Mouse (Mus musculus): ENCODE data around the gene Abhd6.
A peak's percentile ranks its signal among the peaks of the same experiment; 100 is the strongest.
"Not testable (repeated sequence)": the region's sequence is repeated elsewhere in the genome, so short reads cannot be mapped to it uniquely, and the experiment has no call there.

Gene Abhd6

DNA sequence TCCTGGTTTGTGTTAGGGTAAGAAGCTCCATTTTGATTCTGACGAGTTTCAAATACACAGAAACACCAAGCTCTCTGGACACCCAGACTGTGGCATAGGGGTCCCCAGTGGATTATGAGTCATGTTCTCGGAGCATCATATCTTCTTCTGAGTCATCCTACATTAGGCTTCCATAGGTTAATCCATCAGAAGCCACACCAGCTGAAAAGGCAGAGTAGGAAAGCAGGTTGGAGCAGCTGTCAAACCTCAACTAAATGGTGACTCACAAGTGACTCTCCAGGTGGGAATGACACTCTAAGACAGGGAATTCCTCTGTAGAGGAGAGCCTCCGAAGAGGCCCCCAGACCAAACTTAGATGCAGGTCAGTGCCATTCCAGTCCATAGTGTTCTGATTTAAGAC lies 3.7 kb upstream of the Abhd6 start:
- no peak for DNase-seq (ENCODE audit: low spot score)

DNA sequence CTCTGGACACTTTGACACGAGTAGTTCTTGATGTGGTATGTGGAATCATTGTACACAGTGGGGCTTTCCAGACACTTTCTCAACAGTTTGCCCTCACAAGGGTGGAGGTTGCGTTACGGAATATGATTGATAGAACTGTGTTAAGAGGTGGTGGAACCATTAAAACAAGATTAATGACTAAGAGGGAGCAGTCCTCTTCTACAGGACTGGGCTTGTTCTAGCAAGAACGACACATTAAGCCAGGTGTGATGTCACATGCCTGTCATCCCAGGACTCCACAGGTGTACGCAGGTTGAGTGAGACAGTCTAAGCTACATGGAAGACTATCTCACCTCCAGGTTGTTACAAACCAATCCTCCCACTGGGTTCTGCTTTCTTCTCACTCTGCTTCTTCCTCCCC lies 3.3 kb upstream of the Abhd6 start:
- DNase-seq (ENCODE audit: low spot score) = no peak

DNA sequence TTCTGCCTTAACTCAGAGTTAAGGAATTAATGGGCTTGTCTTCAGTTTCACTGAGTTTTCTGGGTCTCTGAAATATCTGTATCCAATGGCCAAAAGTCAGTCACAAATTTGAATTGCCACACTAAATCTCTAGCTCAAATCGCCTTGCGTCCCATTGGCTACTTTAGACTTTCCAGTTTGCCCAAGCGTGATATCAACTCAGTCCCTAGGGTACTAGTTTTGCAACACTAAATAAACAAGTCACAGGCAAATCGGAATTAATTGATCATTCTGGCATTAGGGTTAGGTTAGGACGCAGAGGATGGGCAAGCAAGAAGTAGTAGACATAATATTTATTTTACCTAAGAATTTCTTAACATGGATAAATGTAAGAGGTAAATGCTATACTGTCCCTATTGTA lies 2.5 kb upstream of the Abhd6 start:
- DNase-seq (ENCODE audit: low spot score) = no peak

DNA sequence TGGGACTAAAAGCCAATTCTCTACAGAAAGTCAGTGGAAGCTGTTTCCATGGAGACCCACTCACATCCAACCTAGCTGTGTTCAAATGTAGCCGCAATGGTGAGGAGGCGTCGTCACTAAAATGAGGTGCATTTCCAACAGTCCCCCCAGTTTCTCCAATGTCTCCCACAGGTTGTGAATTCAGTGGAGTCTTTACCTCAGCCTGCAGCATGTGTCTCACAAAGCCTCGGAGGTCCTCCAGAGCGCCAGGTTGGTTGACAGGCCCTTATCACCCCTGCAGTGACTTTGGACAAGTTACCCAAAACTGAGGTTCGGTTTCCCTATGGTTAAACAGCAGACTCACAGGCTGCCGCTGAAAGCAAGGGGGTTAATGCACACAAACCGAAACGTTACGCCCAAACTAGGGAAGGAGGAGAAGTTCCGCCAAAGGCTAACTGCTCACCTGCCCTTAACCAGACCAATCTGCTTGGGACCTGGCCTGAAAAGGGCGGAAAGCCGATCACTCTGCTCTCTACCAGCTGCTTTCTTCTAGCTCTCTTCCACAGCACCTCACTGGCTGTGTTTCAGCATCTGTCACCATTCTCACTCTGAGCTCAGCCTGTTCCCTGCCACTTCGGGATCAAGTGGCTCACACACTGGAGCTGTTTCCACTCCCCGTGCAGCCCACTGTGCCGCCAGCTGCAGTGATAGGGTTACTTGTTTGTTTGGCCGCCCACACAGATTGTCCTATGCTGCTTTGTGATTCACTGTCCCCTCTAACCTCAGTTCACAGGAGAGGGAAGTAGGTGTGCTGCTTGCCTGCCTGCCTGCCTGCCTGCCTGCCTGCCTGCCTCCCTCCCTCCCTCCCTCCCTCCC lies 1.6 kb upstream of the Abhd6 start:
- no peak for DNase-seq (ENCODE audit: low spot score)

DNA sequence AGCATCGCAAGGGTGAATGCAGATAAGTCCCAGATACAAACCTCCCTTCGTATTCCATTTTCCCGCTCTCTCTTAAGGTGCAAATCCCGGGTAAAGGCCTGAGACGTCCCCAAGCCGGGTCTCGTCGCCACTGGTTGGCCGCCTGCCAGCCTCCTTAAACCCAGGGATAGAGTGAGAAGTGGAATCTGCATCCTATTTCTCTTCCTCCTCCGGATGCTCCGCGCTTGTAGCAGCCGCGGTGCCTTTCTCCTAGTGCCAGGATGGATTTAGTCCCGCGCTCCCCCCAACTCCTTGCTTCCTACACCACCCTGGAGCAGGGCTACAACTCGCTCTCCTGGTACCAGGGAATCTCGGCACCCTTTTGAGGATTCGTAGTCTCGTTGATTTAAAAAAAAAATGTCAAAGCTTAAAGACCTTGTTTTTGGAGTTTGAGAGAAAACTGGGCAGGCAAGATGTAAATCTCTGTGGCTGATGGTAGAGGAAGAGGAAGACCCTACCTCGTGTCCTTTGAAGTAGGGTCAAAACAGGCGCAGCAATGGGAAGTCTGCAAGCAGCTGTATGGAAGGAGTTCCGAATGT lies 480 bp downstream of the Abhd6 start:
- peak; percentile 58 for DNase-seq (ENCODE audit: low spot score)

DNA sequence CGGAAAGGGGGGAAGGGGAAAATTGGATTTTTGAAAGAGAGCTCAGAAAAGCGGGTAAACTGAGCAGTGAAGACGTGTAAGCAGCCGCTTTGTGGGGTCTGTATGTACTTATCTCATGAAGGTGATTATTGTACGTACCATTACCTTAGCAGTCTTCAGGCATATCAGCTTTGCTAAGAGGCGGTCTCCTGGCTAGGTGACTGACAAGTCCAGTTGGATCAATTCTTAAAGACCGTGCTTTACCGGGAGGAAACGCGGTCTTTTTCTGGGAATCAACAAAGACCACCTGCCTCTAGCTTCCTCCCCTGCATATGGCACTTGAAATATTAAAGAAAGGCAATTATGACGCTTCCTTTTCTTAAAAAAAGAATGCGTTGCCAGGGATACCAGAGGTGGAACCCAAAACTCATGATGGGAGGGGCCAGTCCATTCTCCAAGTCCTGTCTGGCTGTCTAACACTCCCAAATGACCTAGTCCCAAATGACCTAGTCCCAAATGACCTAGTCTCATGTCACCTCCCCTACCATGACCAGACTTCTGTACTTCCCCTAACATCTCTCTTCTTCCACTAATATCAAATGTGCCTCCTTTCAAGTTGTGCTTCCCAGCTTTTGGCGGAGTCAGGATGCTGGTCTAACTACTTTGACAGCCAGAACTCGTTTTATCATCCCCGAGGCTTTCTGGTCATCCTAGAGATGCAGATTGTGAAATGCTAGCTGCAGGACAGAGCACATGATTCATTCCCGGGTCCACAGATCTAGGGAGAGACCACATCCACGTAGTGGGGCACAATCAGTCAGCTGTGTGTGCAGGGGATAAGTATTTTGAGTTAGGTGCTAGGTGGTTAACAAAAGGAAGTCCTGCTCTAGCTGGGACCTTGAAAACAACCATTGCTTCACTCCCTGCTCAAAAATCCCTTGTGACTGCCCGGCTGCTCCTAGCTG lies 1.3 kb downstream of the Abhd6 start:
- DNase-seq (ENCODE audit: low spot score) = no peak

DNA sequence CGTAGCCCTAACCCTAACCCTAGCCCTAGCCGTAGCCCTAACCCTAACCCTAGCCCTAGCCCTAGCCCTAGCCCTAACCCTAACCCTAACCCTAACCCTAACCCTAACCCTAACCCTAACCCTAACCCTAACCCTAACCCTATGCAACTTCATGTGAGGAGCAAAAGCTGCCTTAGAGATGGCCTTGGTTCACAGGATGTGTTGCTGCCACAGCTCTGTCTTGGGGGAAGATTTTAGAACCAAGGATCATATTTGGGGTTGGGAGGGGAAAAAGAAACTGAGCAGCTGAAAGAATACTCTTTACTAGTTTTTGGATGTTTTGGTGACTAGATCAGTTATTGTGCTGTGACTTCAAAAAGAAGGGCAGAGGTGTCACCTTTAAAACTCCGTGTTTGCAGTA lies 3.4 kb downstream of the Abhd6 start:
- DNase-seq (ENCODE audit: low spot score) = not testable (repeated sequence)

DNA sequence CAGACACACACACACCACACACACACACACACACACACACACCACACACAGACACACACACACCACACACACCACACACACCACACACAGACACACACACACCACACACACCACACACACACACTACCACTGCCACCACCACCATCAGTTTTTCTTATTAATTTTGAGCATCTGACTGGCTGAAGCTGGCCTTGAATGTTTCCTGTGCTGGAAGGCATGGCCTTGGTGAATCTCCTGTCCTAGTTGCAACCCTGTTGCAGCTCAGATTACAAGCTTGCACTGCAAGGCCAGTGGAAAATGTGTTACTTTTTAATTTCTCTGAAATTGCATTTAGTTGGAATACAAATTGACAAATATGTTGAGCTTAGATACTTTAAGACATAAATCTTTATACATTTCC lies 4.4 kb downstream of the Abhd6 start:
- no peak for DNase-seq (ENCODE audit: low spot score)

DNA sequence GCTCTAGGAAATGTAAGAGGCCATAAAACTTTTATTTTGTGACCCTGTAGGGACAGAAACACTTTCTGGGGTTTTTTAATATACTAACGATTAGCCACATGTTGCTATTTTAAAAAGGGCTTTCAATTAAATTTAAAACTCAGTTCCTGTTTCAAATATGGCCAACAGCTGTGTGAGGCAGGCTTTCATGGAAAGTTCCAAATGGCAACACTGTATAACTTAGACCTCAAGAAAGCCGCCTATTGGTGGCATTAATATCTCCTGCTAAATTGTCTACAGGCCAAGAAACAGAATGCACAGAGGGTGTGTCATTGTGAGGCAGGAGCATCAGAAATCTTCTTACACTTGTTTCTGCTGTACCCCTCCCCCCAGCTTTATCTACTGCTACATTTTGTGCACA lies 4.8 kb downstream of the Abhd6 start:
- no peak for DNase-seq (ENCODE audit: low spot score)

DNA sequence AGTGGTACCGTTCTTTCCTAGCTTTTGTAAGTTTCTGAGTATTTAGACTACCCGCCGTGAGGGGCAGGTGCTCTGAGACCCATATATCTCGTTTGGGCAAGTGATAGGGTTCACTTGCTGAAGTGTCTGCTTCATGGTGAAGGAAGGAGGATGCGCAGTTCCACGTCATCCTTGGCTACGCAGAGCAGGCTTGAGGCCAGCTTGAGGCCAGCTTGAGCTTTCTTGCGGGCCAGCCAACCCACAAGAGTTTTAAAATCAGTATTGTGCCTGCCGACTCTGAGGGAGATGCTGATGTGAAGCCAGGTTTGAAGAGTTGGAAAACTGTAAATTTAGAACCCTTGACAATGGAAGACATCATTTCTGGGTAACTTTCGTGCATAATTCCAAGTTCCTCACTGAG lies 5.2 kb downstream of the Abhd6 start:
- no peak for DNase-seq (ENCODE audit: low spot score)

DNA sequence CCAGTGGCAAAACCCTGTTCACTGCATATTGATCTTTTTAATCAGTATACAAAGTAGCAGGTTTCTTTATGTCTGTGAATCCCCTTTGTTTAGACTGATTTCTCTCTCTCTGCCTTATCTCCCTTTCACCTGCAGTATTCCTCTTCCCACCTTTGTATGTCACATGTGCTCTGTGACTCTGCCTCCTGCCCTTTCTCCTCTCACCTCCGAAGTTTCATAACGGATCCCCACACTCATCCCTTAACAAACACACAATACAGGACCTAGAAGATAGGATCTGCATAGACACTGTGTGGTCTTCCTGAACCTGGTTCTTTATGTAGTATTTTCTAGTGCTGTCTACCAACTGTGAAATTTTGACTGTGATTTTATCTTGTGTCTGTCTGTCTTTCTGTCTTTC lies 8.6 kb downstream of the Abhd6 start:
- DNase-seq (ENCODE audit: low spot score) = no peak

DNA sequence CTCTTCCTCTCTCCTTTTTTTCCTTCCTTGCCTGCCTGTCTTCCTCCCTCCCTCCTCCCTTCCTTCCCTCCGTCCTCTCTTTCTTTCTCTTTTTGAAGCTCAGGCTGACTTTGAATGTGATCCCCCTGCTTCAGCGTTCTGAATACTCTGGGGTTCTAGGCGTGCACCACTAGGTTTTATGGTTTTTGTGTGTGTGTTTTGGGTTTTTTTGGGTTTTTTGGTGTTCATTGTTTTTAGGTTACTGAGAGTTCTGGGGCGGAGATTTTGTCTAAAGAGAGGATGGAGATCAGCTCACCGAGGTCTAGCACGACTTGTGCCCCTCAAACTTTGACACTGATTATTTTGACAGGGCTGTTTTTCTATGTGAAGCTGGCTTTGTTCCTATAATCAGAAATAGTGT lies 9.2 kb downstream of the Abhd6 start:
- DNase-seq (ENCODE audit: low spot score) = no peak

DNA sequence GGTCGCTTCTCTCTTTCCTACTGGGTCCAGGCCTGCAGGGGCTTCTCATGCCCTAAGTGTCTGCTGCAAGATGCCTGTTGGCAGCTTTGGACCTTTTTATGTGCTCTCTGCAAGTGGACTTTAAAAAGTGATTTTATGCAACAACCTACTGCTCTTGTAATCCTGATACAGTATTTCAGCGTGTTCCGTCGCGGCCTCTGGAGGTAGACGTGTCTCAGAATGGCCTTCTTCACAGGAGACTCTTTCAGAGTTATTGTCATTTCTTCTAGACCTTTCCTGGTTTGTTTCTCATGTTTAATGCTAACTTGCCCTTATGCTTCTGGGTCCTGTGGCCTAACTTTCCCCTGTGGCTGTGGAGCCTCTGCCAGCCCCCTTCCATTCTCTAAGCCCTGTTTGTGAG lies 13.1 kb downstream of the Abhd6 start:
- DNase-seq (ENCODE audit: low spot score) = no peak

DNA sequence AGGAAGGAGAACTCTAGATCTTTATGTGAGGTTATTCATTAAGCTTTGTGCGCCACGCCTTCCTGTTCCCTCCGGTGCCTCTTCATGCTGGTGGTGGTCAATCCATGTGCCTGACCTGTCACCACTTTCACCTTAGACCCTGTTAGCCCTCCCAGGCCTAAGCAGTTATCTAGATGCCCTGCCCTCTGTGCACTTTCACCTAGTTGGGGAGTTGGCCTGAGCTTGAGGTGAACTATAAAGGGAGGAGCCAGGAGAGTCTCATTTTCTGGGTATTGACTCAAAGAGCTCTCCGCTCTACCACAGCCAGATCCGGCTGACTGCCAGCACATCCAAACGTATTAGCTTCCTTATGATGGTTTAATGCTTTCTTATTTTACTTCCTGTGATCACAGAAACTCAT lies 13.6 kb downstream of the Abhd6 start:
- no peak for DNase-seq (ENCODE audit: low spot score)

DNA sequence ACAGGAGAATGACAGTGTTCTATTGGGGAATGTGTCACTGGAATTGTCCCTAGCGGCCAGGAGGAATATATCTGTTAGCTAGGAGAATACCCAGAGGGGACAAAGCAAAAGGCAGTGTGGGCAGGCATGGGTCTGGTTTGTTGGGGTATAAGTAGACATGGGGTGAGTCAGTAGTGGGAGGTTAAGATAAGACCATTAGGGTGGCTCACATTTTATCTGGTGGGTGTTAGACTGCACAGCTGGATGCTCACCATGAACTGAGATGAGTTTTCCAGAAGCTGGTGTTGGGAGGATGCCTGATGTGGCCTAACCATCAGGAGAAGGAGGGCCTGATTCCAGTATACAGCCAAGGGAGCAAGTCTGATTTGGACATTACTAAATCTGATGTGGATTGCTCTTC lies 14.2 kb downstream of the Abhd6 start:
- DNase-seq (ENCODE audit: low spot score) = no peak

DNA sequence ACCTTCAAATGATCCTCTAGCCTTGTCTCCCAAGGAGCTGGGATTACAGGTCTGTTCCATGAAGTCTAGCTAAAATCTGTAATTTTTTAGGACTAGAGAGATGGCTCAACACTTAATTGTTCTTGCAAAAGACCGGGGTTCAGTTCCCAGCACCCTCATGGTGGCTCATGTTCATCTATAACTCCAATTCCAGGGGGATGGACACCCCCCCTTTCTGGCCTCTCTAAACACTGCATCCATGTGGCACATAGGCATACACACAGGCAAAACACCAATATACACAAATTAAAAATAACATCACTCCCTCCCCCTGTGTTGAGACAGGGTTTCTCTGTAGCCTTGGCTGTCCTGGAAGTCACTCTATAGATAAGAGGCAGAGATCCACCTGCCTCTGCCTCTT lies 17.3 kb downstream of the Abhd6 start:
- no peak for DNase-seq (ENCODE audit: low spot score)

DNA sequence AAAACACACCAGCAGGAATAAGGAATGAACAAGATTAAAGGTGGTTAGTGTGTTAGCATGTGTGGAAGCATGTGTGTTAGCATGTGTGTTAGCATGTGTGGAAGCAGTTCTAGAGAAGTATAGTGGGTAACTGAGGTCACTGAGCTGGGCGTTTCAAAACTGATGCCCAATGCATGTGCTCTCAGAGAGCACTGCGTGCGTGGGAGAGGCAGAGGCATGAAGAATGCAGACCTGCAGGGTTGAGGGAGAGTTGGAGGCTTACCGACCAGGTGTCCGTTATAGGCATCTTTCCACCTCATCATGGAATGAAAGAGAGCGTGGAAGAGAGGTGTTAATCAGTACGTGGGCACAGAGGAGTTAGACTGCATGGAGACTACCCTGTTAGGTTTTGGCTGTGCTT lies 17.8 kb downstream of the Abhd6 start:
- no peak for DNase-seq (ENCODE audit: low spot score)

DNA sequence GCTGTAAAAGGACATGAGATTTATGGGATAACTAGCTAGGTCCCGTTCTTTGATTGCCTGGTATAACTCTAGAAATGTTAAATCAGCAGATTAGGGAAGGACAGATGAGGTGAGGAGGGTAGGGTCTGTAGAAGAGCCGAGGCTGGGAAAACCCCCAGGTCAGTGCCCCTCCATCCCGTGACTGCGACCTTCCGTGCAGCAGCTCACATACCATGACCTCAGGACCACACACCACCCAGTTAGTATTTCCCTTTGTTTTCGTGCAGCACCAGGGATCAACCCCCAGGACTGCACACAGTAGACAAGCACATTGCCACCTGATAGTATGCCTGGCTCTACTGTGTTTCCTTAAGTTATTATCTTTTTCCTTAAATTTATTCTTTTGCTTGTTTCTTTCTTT lies 21.8 kb downstream of the Abhd6 start:
- DNase-seq (ENCODE audit: low spot score) = no peak

DNA sequence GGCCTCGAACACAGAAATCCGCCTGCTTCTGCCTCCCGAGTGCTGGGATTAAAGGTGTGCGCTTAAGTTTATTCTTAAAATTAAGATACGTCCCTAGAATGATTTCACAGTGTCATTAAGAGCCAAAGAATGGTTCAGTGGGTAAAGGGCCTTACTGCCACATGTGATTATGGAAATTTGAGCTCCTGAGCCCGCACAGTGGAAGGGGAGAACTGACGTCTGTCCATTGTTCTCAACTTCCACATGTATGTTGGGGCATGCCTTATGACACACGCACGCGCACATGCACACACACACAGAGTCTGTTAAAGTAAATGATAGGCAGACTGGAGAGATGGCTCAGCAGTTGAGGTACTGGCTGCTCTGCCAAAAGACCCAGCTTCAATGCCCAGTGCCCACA lies 22.2 kb downstream of the Abhd6 start:
- no peak for DNase-seq (ENCODE audit: low spot score)

DNA sequence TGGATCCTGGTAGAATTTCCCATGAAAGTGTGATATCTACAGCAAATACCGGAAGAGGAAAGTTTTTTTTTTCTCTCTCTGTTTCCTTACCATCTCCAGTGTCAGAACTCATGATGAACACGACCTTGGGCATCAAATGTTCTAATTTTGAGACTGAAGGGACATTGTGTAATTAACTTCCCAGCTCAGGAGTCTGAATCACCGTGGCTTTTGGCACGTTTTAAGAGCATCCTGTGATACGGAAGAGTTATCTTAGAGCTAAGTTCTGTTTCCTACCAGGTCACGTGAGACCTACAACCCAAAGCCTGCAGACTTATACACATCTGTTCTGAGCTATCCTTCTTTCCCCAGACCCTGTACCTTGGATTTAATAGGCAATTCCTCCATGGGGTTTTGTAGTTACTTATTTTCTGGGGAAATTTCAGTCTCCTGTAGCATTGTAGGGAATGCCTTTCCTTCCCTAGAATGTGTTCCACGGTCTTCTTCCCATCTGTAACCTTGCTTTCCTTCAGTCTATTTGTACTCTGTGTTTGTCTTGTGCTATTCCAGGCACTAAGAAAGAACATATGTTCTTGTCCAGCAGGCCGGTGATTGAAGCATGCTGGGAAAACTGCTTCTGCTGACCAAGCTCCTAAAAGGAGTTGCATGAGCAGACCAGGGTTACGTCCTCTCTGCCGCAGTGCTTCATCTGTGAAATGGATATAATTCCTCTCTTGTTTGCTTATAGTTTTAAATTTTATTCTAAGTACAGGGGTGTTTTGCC lies 24.2 kb downstream of the Abhd6 start:
- DNase-seq (ENCODE audit: low spot score) = no peak

DNA sequence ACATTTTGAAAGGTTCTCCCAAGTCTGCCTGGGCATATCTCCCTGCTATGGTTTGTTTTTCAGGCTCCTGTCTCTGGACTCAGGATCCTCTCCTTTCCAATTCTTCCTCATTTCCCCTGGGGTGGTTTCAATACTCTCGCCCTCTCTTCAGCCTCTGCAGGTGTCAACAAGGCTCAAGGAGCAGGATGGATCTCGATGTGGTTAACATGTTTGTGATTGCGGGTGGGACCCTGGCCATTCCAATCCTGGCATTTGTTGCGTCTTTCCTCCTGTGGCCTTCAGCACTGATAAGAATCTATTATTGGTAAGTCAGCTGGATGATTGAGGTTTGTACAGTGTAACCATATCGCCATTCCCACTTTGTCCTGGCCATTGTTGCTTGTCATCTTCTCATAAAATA lies 25.4 kb downstream of the Abhd6 start:
- DNase-seq (ENCODE audit: low spot score) = no peak

DNA sequence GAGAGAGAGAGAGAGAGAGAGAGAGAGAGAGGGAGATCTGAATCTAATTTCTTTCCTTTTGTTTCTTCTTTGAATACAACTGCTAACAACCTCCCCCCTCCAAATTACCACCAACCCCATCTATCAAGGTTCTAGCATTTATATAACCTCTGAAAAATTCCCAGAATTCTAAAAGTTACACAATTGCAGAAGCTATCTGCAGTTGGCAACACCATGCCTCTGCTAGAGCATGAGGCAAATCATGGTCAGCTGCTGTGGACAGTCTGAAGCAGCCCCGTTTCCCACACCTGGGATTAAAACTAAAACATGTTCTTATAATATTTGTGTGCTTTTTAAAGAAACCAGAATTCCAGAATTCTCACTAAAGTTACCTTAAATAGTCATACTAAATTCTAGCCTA lies 27.1 kb downstream of the Abhd6 start:
- no peak for DNase-seq (ENCODE audit: low spot score)
